Mouse (Mus musculus) liver, embryonic 18 days (tissue): ENCODE measurements around the gene Gm21094. TPM values are rescaled to one million over a fixed set of nuclear protein-coding genes. Genes with fewer than 3 reads are reported as not detected.

Experiments used
- polyA plus RNA-seq: library from polyadenylated mRNA; depleted of rRNA; stranded (reverse); fragments of >200 nt; gene quantifications from 2 replicates; pipeline ENCODE4 v1.2.3, GENCODE M21; 2012; rRNA removed

Gene Gm21094
- not detected in 2 replicates for polyA plus RNA-seq

GRCm38 (mm10) chrY:32620343-32620742 is at the start of gene Gm21094:
Gene Gm21094 (minus strand): TSS chrY:32620443.

